Mouse (Mus musculus) lung, embryonic 15.5 days (tissue): ENCODE data around the gene Tsacc. TPM values are rescaled to one million over a fixed set of nuclear protein-coding genes. Genes with fewer than 3 reads are reported as not detected.
"Not testable (repeated sequence)": the region's sequence is repeated elsewhere in the genome, so short reads cannot be mapped to it uniquely, and the experiment has no call there.

ENCODE experiments used
- ATAC-seq: fragments of 200-750 bp; cut with Nextera tagmentation; 2 replicates; pipeline ENCODE4 v1.8.0; 2017; ENCODE audit warnings: moderate number of reproducible peaks, borderline replicate concordance; ENCODE audit not compliant: low FRiP score, low TSS enrichment; ENCODE audit errors: extremely low read depth
- H3K27ac ChIP-seq: fragments of 300-500 bp; sonication (generic); 2 replicates; pipeline ENCODE4 v1.5.1; 2015; ENCODE audit warnings: moderate library complexity, mild to moderate bottlenecking, inconsistent platforms
- H3K27me3 ChIP-seq: fragments of 300-500 bp; sonication (generic); 2 replicates; pipeline ENCODE4 v1.6.1; 2015; ENCODE audit warnings: inconsistent platforms
- H3K36me3 ChIP-seq: fragments of 300-500 bp; sonication (generic); 2 replicates; pipeline ENCODE4 v1.6.1; 2015; ENCODE audit warnings: inconsistent platforms
- H3K4me1 ChIP-seq: fragments of 300-500 bp; sonication (generic); 2 replicates; pipeline ENCODE4 v1.6.1; 2015; ENCODE audit warnings: inconsistent platforms
- H3K4me2 ChIP-seq: fragments of 300-500 bp; sonication (generic); 2 replicates; pipeline ENCODE4 v1.6.1; 2015; ENCODE audit warnings: inconsistent platforms, mild to moderate bottlenecking, moderate library complexity
- H3K4me3 ChIP-seq: fragments of 300-500 bp; sonication (generic); 2 replicates; pipeline ENCODE4 v1.5.1; 2015; ENCODE audit warnings: mild to moderate bottlenecking, inconsistent platforms
- H3K9ac ChIP-seq: fragments of 300-500 bp; sonication (generic); 2 replicates; pipeline ENCODE4 v1.6.1; 2015; ENCODE audit warnings: inconsistent platforms
- H3K9me3 ChIP-seq: fragments of 300-500 bp; sonication (generic); 2 replicates; pipeline ENCODE4 v1.6.1; 2016; ENCODE audit warnings: inconsistent platforms
- WGBS: fragments of 180-500 bp; shearing (Covaris S2); methylation state at CpG from one replicate; pipeline ENCODE4 v1.1.7; 2015; 5-methylcytosine and 5-hydroxymethylcytosine counted together
- polyA plus RNA-seq: library from polyadenylated mRNA; unstranded; fragments of >200 nt; fragmentation: Nextera tagmentation; extraction: Ambion mirVana; gene quantifications from 2 replicates; pipeline ENCODE4 v1.2.1, GENCODE M21; 2015

Gene Tsacc
- polyA plus RNA-seq, 1 experiment from 2014 or later = 12.2 TPM

- Histone ChIP-seq H3K9ac (peak within 1 kb of the TSS; percentile 66), H3K4me2 (peak within 1 kb of the TSS; percentile 81), H3K27ac (0 out of 2 replicates have a peak within 1 kb of the TSS, but pooled peaks have one; percentile 3), H3K27me3 (no peaks in the 10 kb centered on the region), H3K4me3 (peak within 1 kb of the TSS; percentile 56), H3K36me3 (peaks cover 50% of the 10 kb centered on the region), H3K9me3 (no peaks in the 10 kb centered on the region), H3K4me1 (peaks cover 9% of the 10 kb centered on the region)
- peak; percentile 76; the same call in 1 of the 2 replicates for ATAC-seq
- WGBS = under 1% methylated on average over 10 of the region's 10 CpGs
Measured at GRCm38 (mm10) chr3:88324951-88325405, 28.2 kb upstream of the Tsacc start, which contains the start of gene Glmp. Gene Glmp, plus strand, starts transcription at chr3:88325023.

DNA sequence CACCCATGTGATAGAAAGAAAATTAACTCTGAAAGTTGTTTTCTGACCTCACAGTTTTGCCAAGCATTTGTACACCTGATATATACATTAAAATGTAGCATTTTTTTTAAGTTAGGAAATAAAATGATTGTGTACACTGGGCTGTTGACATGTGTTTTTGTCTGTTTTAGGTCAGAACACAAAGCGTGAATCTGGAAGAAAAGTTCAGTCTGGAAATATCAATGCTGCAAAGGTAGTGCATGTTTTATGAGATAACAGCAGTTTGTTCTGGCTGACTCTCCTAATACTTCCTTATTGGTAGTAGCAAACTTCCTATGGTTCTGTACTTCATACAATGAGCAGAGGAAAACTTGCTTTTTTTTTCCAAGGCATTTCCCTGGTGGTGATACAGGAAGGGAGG lies 2.4 kb upstream of the Tsacc start:
- H3K4me2 ChIP-seq = no peak overlapping the region
- H3K4me1 ChIP-seq = peaks cover 17% of the 10 kb centered on the region
- WGBS = 86% methylated on average over 1 of the region's 1 CpGs
- no peak for ATAC-seq
- H3K4me3 ChIP-seq = no peak overlapping the region
- no peaks in the 10 kb centered on the region for H3K27me3 ChIP-seq
- H3K9ac ChIP-seq = no peak overlapping the region
- H3K9me3 ChIP-seq = no peaks in the 10 kb centered on the region
- no peak overlapping the region for H3K27ac ChIP-seq
- H3K36me3 ChIP-seq = peaks cover 49% of the 10 kb centered on the region

- peak overlapping the region; percentile 74 for H3K4me2 ChIP-seq
- H3K36me3 ChIP-seq = peaks cover 33% of the 10 kb centered on the region
- peak overlapping the region; percentile 85 for H3K4me3 ChIP-seq
- no peaks in the 10 kb centered on the region for H3K27me3 ChIP-seq
- H3K27ac ChIP-seq = peak overlapping the region; percentile 95
- H3K9me3 ChIP-seq = no peaks in the 10 kb centered on the region
- H3K4me1 ChIP-seq = peaks cover 17% of the 10 kb centered on the region
- WGBS = under 1% methylated on average over 30 of the region's 30 CpGs
- ATAC-seq = no peak
- H3K9ac ChIP-seq = peak overlapping the region; percentile 83
Measured at GRCm38 (mm10) chr3:88297321-88297851, 587 bp upstream of the Tsacc start.

- Histone ChIP-seq H3K27ac (peak overlapping the region; percentile 95), H3K4me1 (peaks cover 17% of the 10 kb centered on the region), H3K27me3 (no peaks in the 10 kb centered on the region), H3K9me3 (no peaks in the 10 kb centered on the region), H3K4me2 (peak overlapping the region; percentile 72), H3K36me3 (peaks cover 23% of the 10 kb centered on the region), H3K9ac (peak overlapping the region; percentile 73), H3K4me3 (peak overlapping the region; percentile 85)
- WGBS = 1% methylated on average over 12 of the region's 12 CpGs
- no peak for ATAC-seq
Measured at GRCm38 (mm10) chr3:88296110-88296560, 664 bp downstream of the Tsacc start.

GRCm38 (mm10) chr3:88295272-88295671 lies 1.5 kb downstream of the Tsacc start:
- H3K9me3 ChIP-seq, H3K27ac ChIP-seq, H3K27me3 ChIP-seq, H3K9ac ChIP-seq, ATAC-seq: not testable (repeated sequence)
- Histone ChIP-seq H3K36me3 (peaks cover 15% of the 10 kb centered on the region), H3K4me1 (peaks cover 17% of the 10 kb centered on the region), H3K4me2 (peak overlapping the region; percentile 72), H3K4me3 (peak overlapping the region; percentile 85; the same call in 1 of the 2 replicates)
- WGBS = 63% methylated on average over 1 of the region's 1 CpGs

DNA sequence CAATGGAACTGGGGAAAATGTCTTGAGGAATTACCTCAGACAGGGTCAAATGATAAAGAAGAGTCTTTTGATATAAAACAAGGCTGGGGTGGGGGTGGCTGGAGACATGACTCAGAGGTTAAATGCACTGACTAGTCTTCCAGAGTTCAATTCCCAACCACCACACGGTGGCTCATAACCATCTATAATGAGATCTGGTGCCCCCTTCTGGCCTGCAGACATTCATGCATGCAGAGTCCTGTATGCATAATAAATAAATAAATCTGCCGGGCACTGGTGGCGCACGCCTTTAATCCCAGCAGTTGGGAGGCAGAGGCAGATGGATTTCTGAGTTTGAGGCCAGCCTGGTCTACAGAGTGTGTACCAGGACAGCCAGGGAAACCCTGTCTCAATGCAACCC lies 4.8 kb downstream of the Tsacc start:
- Histone ChIP-seq H3K4me1 (peaks cover 3% of the 10 kb centered on the region), H3K36me3 (no peaks in the 10 kb centered on the region), H3K27ac (no peak overlapping the region), H3K4me2 (no peak overlapping the region), H3K27me3 (no peaks in the 10 kb centered on the region), H3K9ac (no peak overlapping the region), H3K9me3 (no peaks in the 10 kb centered on the region), H3K4me3 (no peak overlapping the region)
- 51% methylated on average over 4 of the region's 4 CpGs for WGBS
- no peak for ATAC-seq

DNA sequence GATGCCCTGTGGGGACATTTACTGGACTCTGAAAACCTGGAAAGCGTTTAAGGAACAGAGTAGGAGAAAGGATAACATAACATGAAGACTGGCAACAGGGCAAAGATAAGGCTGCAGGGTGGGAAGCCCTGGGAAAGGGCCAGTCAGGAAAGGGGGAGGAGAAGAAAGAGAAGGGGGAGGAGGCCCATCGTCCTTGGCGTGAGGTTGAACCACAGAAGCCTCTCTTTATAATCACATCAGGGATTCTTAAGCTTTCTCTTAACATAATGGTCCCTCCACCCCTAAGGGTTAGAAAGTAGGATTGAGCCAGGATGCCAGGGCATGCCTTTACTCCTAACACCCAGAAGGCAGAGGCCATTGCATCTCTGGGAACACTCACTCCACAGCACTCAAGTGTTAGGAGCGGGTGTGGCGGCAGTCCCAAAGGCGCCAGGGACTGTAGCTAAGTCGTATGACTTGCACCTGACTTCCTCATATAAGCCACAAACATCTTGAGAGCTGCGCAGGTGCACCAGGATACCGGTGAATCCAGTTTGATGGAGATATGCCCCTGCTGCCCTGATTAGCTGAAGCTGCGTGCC lies 8.6 kb downstream of the Tsacc start:
- not testable (repeated sequence) for H3K36me3 ChIP-seq, H3K4me3 ChIP-seq, H3K9ac ChIP-seq, H3K9me3 ChIP-seq, H3K4me2 ChIP-seq, H3K27me3 ChIP-seq, ATAC-seq, H3K4me1 ChIP-seq
- H3K27ac ChIP-seq = peak overlapping the region; percentile 48; the same call in 1 of the 2 replicates
- 70% methylated on average over 10 of the region's 10 CpGs for WGBS

- H3K36me3 ChIP-seq = no peaks in the 10 kb centered on the region
- no peaks in the 10 kb centered on the region for H3K27me3 ChIP-seq
- no peak within 1 kb of the TSS for H3K4me2 ChIP-seq
- H3K9me3 ChIP-seq = no peaks in the 10 kb centered on the region
- no peak within 1 kb of the TSS for H3K9ac ChIP-seq
- no peak for ATAC-seq
- WGBS = 98% methylated on average over 4 of the region's 4 CpGs
- H3K27ac ChIP-seq = peak within 1 kb of the TSS; percentile 48; the same call in 1 of the 2 replicates
- no peaks in the 10 kb centered on the region for H3K4me1 ChIP-seq
- H3K4me3 ChIP-seq = no peak within 1 kb of the TSS
Measured at GRCm38 (mm10) chr3:88287110-88287509, 9.7 kb downstream of the Tsacc start, which contains the start of gene Gm38392. Gene Gm38392, minus strand, starts transcription at chr3:88287210.

DNA sequence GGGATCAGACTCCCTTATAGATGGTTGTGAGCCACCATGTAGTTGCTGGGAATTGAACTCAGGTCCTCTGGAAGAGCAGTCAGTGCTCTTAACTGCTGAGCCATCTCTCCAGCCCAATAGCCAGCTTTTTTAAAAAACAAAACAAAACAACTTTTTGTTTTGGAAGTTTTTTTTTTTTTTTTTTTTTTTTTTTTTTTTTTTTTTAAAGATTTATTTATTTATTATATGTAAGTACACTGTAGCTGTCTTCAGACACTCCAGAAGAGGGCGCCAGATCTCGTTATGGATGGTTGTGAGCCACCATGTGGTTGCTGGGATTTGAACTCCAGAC lies 11.3 kb downstream of the Tsacc start:
- H3K9ac ChIP-seq, H3K9me3 ChIP-seq, H3K4me2 ChIP-seq, ATAC-seq, H3K4me1 ChIP-seq, H3K4me3 ChIP-seq, H3K27me3 ChIP-seq, H3K27ac ChIP-seq, H3K36me3 ChIP-seq: not testable (repeated sequence)
- 72% methylated on average over 2 of the region's 2 CpGs for WGBS

DNA sequence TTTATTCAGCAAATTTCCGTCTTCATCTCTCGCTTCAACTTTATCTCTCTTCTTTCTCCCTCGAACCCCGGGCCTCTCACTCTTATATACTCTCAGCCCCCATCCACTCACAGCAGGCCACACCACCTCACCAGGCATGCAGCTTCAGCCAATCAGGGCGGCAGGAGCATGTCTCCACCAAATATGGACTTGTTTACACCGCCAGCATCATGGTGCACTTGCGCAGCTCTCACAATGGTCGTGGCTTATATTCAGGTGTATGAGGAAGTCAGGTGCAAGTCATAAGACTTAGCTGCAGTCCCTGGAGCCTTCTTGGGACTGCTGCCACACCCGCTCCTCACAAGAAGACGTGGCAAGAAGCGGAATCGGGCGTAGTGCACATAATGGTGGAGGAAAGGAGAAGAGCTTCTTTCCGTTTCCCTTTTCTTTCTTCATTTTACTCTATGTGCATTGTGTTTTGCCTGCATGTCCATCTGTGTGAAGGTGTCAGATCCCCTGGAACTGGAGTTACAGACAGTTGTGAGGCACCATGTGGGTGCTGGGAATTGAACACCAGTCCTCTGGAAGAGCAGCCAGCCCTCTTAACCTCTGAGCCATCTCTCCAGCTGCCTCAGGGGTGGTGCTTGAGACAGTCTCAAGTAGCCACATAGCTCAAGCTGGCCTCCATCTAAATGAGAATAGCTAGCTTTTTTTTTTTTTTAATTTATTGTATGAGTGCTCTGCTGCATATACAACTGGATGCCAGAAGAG lies 11.8 kb downstream of the Tsacc start:
- not testable (repeated sequence) for H3K9me3 ChIP-seq, H3K36me3 ChIP-seq, H3K9ac ChIP-seq, H3K4me3 ChIP-seq, ATAC-seq, H3K27ac ChIP-seq, H3K27me3 ChIP-seq, H3K4me1 ChIP-seq, H3K4me2 ChIP-seq
- 95% methylated on average over 14 of the region's 14 CpGs for WGBS

GRCm38 (mm10) chr3:88281141-88281916 lies 15.5 kb downstream of the Tsacc start:
- H3K4me1 ChIP-seq, H3K27me3 ChIP-seq, ATAC-seq, H3K9ac ChIP-seq, H3K9me3 ChIP-seq, H3K27ac ChIP-seq, H3K36me3 ChIP-seq, H3K4me3 ChIP-seq, H3K4me2 ChIP-seq: not testable (repeated sequence)
- 59% methylated on average over 11 of the region's 11 CpGs for WGBS
